Mouse (Mus musculus): Measurements from ENCODE around the gene Zbtb8b. TPM values are rescaled to one million over a fixed set of nuclear protein-coding genes. Genes with fewer than 3 reads are reported as not detected.
A peak's percentile ranks its signal among the peaks of the same experiment; 100 is the strongest.

The Zbtb8b gene
- polyA plus RNA-seq, 1 experiment from 2014 or later: 1.4 TPM

GRCm38 (mm10) chr4:129386269-129386946 is 54.2 kb downstream of the Zbtb8b start:
- Histone ChIP-seq H3K4me3 (replicated peaks) (no peak overlapping the region), H3K4me2 (no peak overlapping the region), H3K4me1 (replicated peaks) (no peaks in the 10 kb centered on the region), H3K36me3 (no peaks in the 10 kb centered on the region), H3K9ac (replicated peaks) (no peak overlapping the region), H3K9me3 (no peaks in the 10 kb centered on the region), H3K27me3 (no peaks in the 10 kb centered on the region), H3K27ac (no peak overlapping the region)
- 88% methylated on average over 8 of the region's 8 CpGs for WGBS
- no peak for ATAC-seq (ENCODE audit: insufficient number of reproducible peaks, insufficient read depth, low FRiP score, low TSS enrichment, low read depth)

- H3K4me2 ChIP-seq: no peak overlapping the region
- WGBS: 89% methylated on average over 11 of the region's 11 CpGs
- no peak overlapping the region for H3K4me3 ChIP-seq (replicated peaks)
- H3K9ac ChIP-seq (replicated peaks): no peak overlapping the region
- no peak overlapping the region for H3K27ac ChIP-seq
- no peaks in the 10 kb centered on the region for H3K4me1 ChIP-seq (replicated peaks)
- no peaks in the 10 kb centered on the region for H3K9me3 ChIP-seq
- H3K27me3 ChIP-seq: no peaks in the 10 kb centered on the region
- H3K36me3 ChIP-seq: no peaks in the 10 kb centered on the region
- no peak for ATAC-seq (ENCODE audit: insufficient number of reproducible peaks, insufficient read depth, low FRiP score, low TSS enrichment, low read depth)
These were observed 55.0 kb downstream of the Zbtb8b start for GRCm38 (mm10) chr4:129385685-129386084.

GRCm38 (mm10) chr4:129384440-129384839 is 56.2 kb downstream of the Zbtb8b start:
- H3K9me3 ChIP-seq: no peaks in the 10 kb centered on the region
- no peak overlapping the region for H3K27ac ChIP-seq
- H3K4me2 ChIP-seq: no peak overlapping the region
- no peak overlapping the region for H3K9ac ChIP-seq (replicated peaks)
- no peak; the same call in 1 of the 2 replicates for ATAC-seq (ENCODE audit: insufficient number of reproducible peaks, insufficient read depth, low FRiP score, low TSS enrichment, low read depth)
- H3K4me1 ChIP-seq (replicated peaks): no peaks in the 10 kb centered on the region
- H3K4me3 ChIP-seq (replicated peaks): no peak overlapping the region
- no peaks in the 10 kb centered on the region for H3K36me3 ChIP-seq
- peaks cover 6% of the 10 kb centered on the region for H3K27me3 ChIP-seq
- 33% methylated on average over 6 of the region's 6 CpGs for WGBS

GRCm38 (mm10) chr4:129383586-129383985 is 57.1 kb downstream of the Zbtb8b start:
- no peak overlapping the region for H3K4me2 ChIP-seq
- no peaks in the 10 kb centered on the region for H3K4me1 ChIP-seq (replicated peaks)
- H3K4me3 ChIP-seq (replicated peaks): no peak overlapping the region
- no peak overlapping the region for H3K27ac ChIP-seq
- WGBS: 89% methylated on average over 3 of the region's 3 CpGs
- no peak for ATAC-seq (ENCODE audit: insufficient number of reproducible peaks, insufficient read depth, low FRiP score, low TSS enrichment, low read depth)
- no peaks in the 10 kb centered on the region for H3K9me3 ChIP-seq
- no peaks in the 10 kb centered on the region for H3K36me3 ChIP-seq
- no peak overlapping the region for H3K9ac ChIP-seq (replicated peaks)
- H3K27me3 ChIP-seq: peaks cover 13% of the 10 kb centered on the region

- no peak for ATAC-seq (ENCODE audit: insufficient number of reproducible peaks, insufficient read depth, low FRiP score, low TSS enrichment, low read depth)
- Histone ChIP-seq H3K36me3 (no peaks in the 10 kb centered on the region), H3K27me3 (peaks cover 13% of the 10 kb centered on the region), H3K27ac (no peak overlapping the region), H3K9me3 (no peaks in the 10 kb centered on the region), H3K4me2 (no peak overlapping the region), H3K4me1 (replicated peaks) (no peaks in the 10 kb centered on the region), H3K4me3 (replicated peaks) (no peak overlapping the region), H3K9ac (replicated peaks) (no peak overlapping the region)
- 93% methylated on average over 2 of the region's 2 CpGs for WGBS
These were observed 58.2 kb downstream of the Zbtb8b start for GRCm38 (mm10) chr4:129382488-129382887.

GRCm38 (mm10) chr4:129382029-129382428 is 58.6 kb downstream of the Zbtb8b start:
- Histone ChIP-seq H3K27ac (no peak overlapping the region), H3K9ac (replicated peaks) (no peak overlapping the region), H3K36me3 (no peaks in the 10 kb centered on the region), H3K4me2 (no peak overlapping the region), H3K4me3 (replicated peaks) (no peak overlapping the region), H3K9me3 (no peaks in the 10 kb centered on the region), H3K4me1 (replicated peaks) (no peaks in the 10 kb centered on the region), H3K27me3 (peaks cover 13% of the 10 kb centered on the region)
- 88% methylated on average over 9 of the region's 9 CpGs for WGBS
- no peak for ATAC-seq (ENCODE audit: insufficient number of reproducible peaks, insufficient read depth, low FRiP score, low TSS enrichment, low read depth)

- no peak overlapping the region for H3K27ac ChIP-seq
- H3K9ac ChIP-seq (replicated peaks): no peak overlapping the region
- H3K4me3 ChIP-seq (replicated peaks): no peak overlapping the region
- H3K4me1 ChIP-seq (replicated peaks): peaks cover 7% of the 10 kb centered on the region; the same call in 1 of the 2 replicates
- ATAC-seq (ENCODE audit: insufficient number of reproducible peaks, insufficient read depth, low FRiP score, low TSS enrichment, low read depth): no peak
- H3K27me3 ChIP-seq: peaks cover 15% of the 10 kb centered on the region
- H3K4me2 ChIP-seq: no peak overlapping the region
- 71% methylated on average over 8 of the region's 8 CpGs for WGBS
- H3K9me3 ChIP-seq: no peaks in the 10 kb centered on the region
- H3K36me3 ChIP-seq: no peaks in the 10 kb centered on the region
These were observed 59.5 kb downstream of the Zbtb8b start for GRCm38 (mm10) chr4:129381148-129381547.

GRCm38 (mm10) chr4:129379805-129380204 is 60.8 kb downstream of the Zbtb8b start:
- Histone ChIP-seq H3K36me3 (no peaks in the 10 kb centered on the region), H3K9ac (replicated peaks) (no peak overlapping the region), H3K4me3 (replicated peaks) (no peak overlapping the region), H3K27me3 (peaks cover 27% of the 10 kb centered on the region), H3K4me2 (no peak overlapping the region), H3K4me1 (replicated peaks) (peaks cover 13% of the 10 kb centered on the region), H3K27ac (no peak overlapping the region), H3K9me3 (no peaks in the 10 kb centered on the region)
- ATAC-seq (ENCODE audit: insufficient number of reproducible peaks, insufficient read depth, low FRiP score, low TSS enrichment, low read depth): no peak
- WGBS: 82% methylated on average over 3 of the region's 3 CpGs

- H3K4me3 ChIP-seq (replicated peaks): peak within 1 kb of the TSS; percentile 83
- peak within 1 kb of the TSS; percentile 69 for H3K4me2 ChIP-seq
- peak; percentile 50; the same call in 1 of the 2 replicates for ATAC-seq (ENCODE audit: insufficient number of reproducible peaks, insufficient read depth, low FRiP score, low TSS enrichment, low read depth)
- peaks cover 27% of the 10 kb centered on the region for H3K4me1 ChIP-seq (replicated peaks)
- H3K36me3 ChIP-seq: no peaks in the 10 kb centered on the region
- 2% methylated on average over 62 of the region's 65 CpGs for WGBS
- no peaks in the 10 kb centered on the region for H3K9me3 ChIP-seq
- H3K27ac ChIP-seq: peak within 1 kb of the TSS; percentile 75
- H3K9ac ChIP-seq (replicated peaks): peak within 1 kb of the TSS; percentile 89
- H3K27me3 ChIP-seq: peaks cover 27% of the 10 kb centered on the region
These were observed 62.9 kb downstream of the Zbtb8b start, which contains the start of gene Zbtb8a for GRCm38 (mm10) chr4:129377601-129378390. TSS of gene Zbtb8a (minus strand) at chr4:129378116.

GRCm38 (mm10) chr4:129376961-129377545 is 63.6 kb downstream of the Zbtb8b start:
- H3K9me3 ChIP-seq: no peaks in the 10 kb centered on the region
- no peaks in the 10 kb centered on the region for H3K36me3 ChIP-seq
- no peak for ATAC-seq (ENCODE audit: insufficient number of reproducible peaks, insufficient read depth, low FRiP score, low TSS enrichment, low read depth)
- H3K4me3 ChIP-seq (replicated peaks): peak overlapping the region; percentile 83
- WGBS: under 1% methylated on average over 54 of the region's 68 CpGs
- H3K4me2 ChIP-seq: peak overlapping the region; percentile 69
- H3K9ac ChIP-seq (replicated peaks): peak overlapping the region; percentile 89
- H3K27me3 ChIP-seq: peaks cover 27% of the 10 kb centered on the region
- peaks cover 27% of the 10 kb centered on the region for H3K4me1 ChIP-seq (replicated peaks)
- H3K27ac ChIP-seq: peak overlapping the region; percentile 75

GRCm38 (mm10) chr4:129375821-129376220 is 64.8 kb downstream of the Zbtb8b start:
- no peak overlapping the region for H3K4me3 ChIP-seq (replicated peaks)
- H3K4me2 ChIP-seq: no peak overlapping the region
- peaks cover 27% of the 10 kb centered on the region for H3K27me3 ChIP-seq
- 75% methylated on average over 5 of the region's 5 CpGs for WGBS
- no peaks in the 10 kb centered on the region for H3K36me3 ChIP-seq
- H3K9me3 ChIP-seq: no peaks in the 10 kb centered on the region
- no peak overlapping the region for H3K27ac ChIP-seq
- no peak for ATAC-seq (ENCODE audit: insufficient number of reproducible peaks, insufficient read depth, low FRiP score, low TSS enrichment, low read depth)
- no peak overlapping the region for H3K9ac ChIP-seq (replicated peaks)
- peaks cover 27% of the 10 kb centered on the region for H3K4me1 ChIP-seq (replicated peaks)

Data from limb, embryonic 12.5 days (tissue).